ENCODE assay signal across 8 mouse cellular contexts in genomic region chr6:148384111-148384895, GRCm38 (mm10). TPM values are rescaled to one million over a fixed set of nuclear protein-coding genes. Genes with fewer than 3 reads are reported as not detected.
A peak's percentile ranks its signal among the peaks of the same experiment; 100 is the strongest.
DNase-seq lines count a peak whose midpoint lies in the region; ATAC-seq and TF ChIP-seq lines count a peak whose summit lies in the region.

No protein-coding gene starts in this region.

- no peak for DNase-seq in left cerebral cortex, adult 2 months (ENCODE audit: extremely low spot score in 1 of 2, low spot score in 2 of 2)
- no peak for DNase-seq in left cerebral cortex, postnatal 14 days (ENCODE audit: low spot score in 2 of 2)
- DNase-seq in gastrocnemius, adult 8-10 months (ENCODE audit: low spot score in 2 of 2) = peak; percentile 21 to 44
- peak; percentile 57 to 64 for DNase-seq in kidney, adult 8-10 months
- peak; percentile 63 for DNase-seq in skeletal muscle tissue, adult 2 months (ENCODE audit: low read depth, low spot score)
- no peak for DNase-seq in layer of hippocampus, postnatal 25 days (ENCODE audit: extremely low spot score in 1 of 2, low spot score in 1 of 2)
- no peak for DNase-seq in midbrain, embryonic 11.5 days (ENCODE audit: low spot score, missing footprints)

- no peak overlapping the region for H3K4me3 ChIP-seq in left cerebral cortex, adult 2 months
- no peak overlapping the region for H3K4me3 ChIP-seq in midbrain, embryonic 11.5 days (ENCODE audit: low read depth, low read length)

- no peak overlapping the region for H3K4me2 ChIP-seq in midbrain, embryonic 11.5 days

- peak overlapping the region; percentile 68; the same call in 1 of the 2 replicates for H3K27ac ChIP-seq in left cerebral cortex, adult 2 months
- no peak overlapping the region for H3K27ac ChIP-seq in midbrain, embryonic 11.5 days (ENCODE audit: low read depth, low read length)

- no peaks in the 10 kb centered on the region for H3K27me3 ChIP-seq in midbrain, embryonic 11.5 days (ENCODE audit: control insufficient read depth, insufficient read depth, low read length)

- H3K9me3 ChIP-seq in midbrain, embryonic 11.5 days (ENCODE audit: control insufficient read depth, low read length) = no peaks in the 10 kb centered on the region

- no peak for TF ChIP-seq CTCF in left cerebral cortex, adult 2 months (IDR thresholded peaks at IDR 0.05)

- ATAC-seq in CD4-positive, CD25-positive, alpha-beta regulatory T cell, adult 4 months = no peak
- ATAC-seq in midbrain, embryonic 11.5 days (ENCODE audit: low FRiP score) = no peak

- no peak overlapping the region for H3K9ac ChIP-seq in midbrain, embryonic 11.5 days (ENCODE audit: low read length)

- intact Hi-C loops in left cerebral cortex, adult 2 months (cut with DNase I) = no loop called here
- intact Hi-C loops in left cerebral cortex, postnatal 14 days (cut with DNase I) = no loop called here

- H3K4me1 ChIP-seq in midbrain, embryonic 11.5 days (ENCODE audit: control insufficient read depth, insufficient read depth, low read length) = no peaks in the 10 kb centered on the region

- 79% methylated on average over 6 of the region's 6 CpGs for WGBS in midbrain, embryonic 11.5 days

- no peaks in the 10 kb centered on the region for H3K36me3 ChIP-seq in midbrain, embryonic 11.5 days (ENCODE audit: control insufficient read depth, insufficient read depth, low read length)

RNA-seq across cellular contexts. Expression of gene Tmtc1, which starts 59.9 kb away (rescaled TPM):
- 10 to 100 TPM; 58.7 to 60.1 TPM for total RNA-seq in left cerebral cortex, adult 2 months (2021)
- total RNA-seq in left cerebral cortex, postnatal 14 days (2021) = 10 to 100 TPM; 44.1 to 48.1 TPM
- total RNA-seq in gastrocnemius, adult 8-10 months (2022) = 10 to 100 TPM; 52.4 to 83.5 (median 65.3) TPM
- 10 to 100 TPM; 32.5 to 33.4 TPM for total RNA-seq in layer of hippocampus, postnatal 25 days (2021)
- polyA plus RNA-seq in CD4-positive, CD25-positive, alpha-beta regulatory T cell, adult 4 months (2017; shearing (Covaris generic)) = not detected
- 0.98 and 1.0 TPM in 2 replicates for polyA plus RNA-seq in midbrain, embryonic 11.5 days (2014; fragmentation: Nextera tagmentation; extraction: Ambion mirVana)

Comparison
In these comparisons a context has a peak if more than half of its experiments do, and no peak if none do; other contexts are left out.
1. DNase-seq: peak in gastrocnemius, adult 8-10 months (2 of 2), kidney, adult 8-10 months (2 of 2) and skeletal muscle tissue, adult 2 months (single experiment); none in left cerebral cortex, adult 2 months (0 of 2), left cerebral cortex, postnatal 14 days (0 of 2), layer of hippocampus, postnatal 25 days (0 of 2) and midbrain, embryonic 11.5 days (single experiment).